Mouse (Mus musculus) heart, postnatal 0 days (tissue): ENCODE data around the gene Pex26.

Experiments used
- CTCF ChIP-seq: IDR thresholded peaks from 2 replicates; pipeline ENCODE4 v1.5.1; 2016; ENCODE audit warnings: antibody characterized with exemption, control low read depth, low read depth
- EP300 ChIP-seq: IDR thresholded peaks from 2 replicates; pipeline ENCODE4 v1.6.1; 2016; ENCODE audit warnings: antibody characterized with exemption, low read depth

DNA sequence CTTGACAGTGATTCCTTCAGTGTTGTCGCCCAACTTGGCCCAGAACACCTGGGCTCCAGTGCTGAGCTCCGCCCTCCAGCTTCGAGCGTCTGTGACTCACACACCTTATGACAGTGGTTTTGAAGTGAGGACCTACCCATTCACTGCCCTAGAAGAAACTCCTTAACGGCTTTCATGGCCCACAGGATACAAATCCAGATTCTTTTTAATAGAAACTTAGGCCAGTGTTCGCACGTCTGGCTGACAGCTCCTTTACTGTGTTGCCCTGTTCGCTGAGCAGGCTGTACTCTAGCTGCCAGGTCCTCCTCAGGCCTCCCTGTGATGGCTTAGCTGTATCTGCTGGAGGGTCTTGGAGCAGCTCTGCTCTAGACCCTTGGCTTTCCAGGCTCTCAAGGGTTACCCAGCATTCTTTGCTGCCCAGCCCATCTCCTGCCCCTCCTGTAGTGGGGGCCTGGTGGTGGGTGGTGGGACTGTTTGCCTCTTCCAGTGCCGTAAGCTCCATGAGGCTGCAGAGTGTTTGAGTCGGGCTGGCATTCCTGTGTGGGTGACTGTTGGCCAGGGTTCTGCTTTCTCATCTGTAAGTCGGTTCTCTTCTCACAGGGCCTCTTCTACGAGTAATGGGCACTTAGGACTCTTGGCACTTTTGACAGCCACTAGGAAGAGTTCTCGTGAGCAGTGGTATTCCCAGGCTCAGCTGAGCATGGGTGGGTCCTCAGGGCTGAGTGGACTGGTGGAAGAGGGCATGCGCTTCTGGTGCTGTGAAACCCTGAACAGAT, 11.7 kb downstream of the Pex26 start:
- no peak for TF ChIP-seq CTCF
- no peak for TF ChIP-seq EP300
